Mouse (Mus musculus) inflammation-experienced regulatory T-cells, adult 6 months (primary cell): ENCODE data around the gene Lce1b. TPM values are rescaled to one million over a fixed set of nuclear protein-coding genes. Genes with fewer than 3 reads are reported as not detected.
"Not testable (repeated sequence)": the region's sequence is repeated elsewhere in the genome, so short reads cannot be mapped to it uniquely, and the experiment has no call there.

Experiments
- ATAC-seq: one replicate; pipeline ENCODE4 v1.8.0; 2017
- polyA plus RNA-seq, 3 experiments: library from polyadenylated mRNA; unstranded; fragments of 100-300 nt; shearing (Covaris generic); gene quantifications; one replicate each; pipeline ENCODE4 v1.2.1; 2017

Lce1b gene
- polyA plus RNA-seq = not detected

- no peak for ATAC-seq
Measured at GRCm38 (mm10) chr3:92656826-92657225, at the start of gene Lce1b. Lce1b (minus strand) TSS chr3:92656926.

- no peak for ATAC-seq
Measured at GRCm38 (mm10) chr3:92694613-92695012, 37.9 kb upstream of the Lce1b start.

DNA sequence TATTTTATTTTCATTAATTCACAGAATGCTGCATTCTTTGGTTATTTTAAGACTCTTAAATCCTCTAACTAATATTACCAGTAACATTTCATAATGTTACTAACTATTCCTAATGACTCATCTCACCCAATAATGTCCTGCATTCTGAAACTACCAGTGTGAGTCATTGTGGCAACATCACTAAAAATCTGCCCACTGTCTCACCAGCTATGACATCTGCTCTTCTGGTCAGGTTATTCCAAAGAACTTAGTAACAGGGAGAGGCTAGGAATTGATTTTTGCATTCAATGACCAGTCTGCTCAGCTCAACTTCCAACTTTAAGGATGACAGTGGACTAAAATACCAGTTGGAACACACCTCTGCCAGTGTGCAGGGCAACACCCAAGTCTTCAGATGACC is 35.0 kb upstream of the Lce1b start:
- no peak for ATAC-seq

GRCm38 (mm10) chr3:92689154-92689553 is 32.4 kb upstream of the Lce1b start:
- ATAC-seq = not testable (repeated sequence)

DNA sequence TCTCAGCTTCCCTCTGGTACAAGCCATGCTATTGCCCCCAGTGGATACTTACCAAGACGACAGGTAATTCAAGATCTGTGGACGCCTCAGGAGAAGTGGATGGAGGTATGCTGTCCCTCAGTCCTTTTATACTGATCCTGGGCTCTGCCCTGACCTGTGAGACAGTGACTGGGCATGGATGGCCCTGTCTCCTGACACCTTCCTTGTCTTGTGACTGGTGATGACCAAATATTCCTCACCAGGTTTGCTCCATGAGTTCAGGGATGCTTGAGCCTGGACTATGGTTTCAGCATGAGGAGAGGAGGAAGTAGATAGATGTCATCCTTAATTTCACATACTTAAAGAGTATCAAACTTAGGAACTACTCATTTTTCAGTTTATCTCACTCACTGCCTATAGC is 30.4 kb upstream of the Lce1b start, which contains the start of gene Lce1d:
Lce1d (minus strand) TSS at position 101 of the 400 bp plus-strand sequence.
- no peak for ATAC-seq

DNA sequence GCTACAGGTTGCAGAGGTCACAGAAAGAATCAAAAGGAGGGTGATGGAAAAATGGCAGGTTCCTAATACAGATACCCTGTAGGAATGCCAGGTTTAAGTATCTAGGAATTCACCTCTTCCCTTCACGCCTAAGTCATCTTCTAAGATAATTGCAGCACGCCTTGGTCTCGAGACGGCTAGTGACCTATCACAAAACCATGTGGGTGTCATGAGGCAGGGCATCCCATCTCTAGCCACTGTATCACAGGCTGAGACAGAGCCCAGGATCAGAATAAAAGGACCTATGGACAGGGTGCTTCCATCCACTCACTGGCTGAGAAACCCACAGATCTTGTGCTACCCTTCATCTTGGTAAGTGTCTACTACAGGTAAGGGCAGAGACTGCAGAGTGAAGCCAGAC is 22.2 kb upstream of the Lce1b start, which contains the start of gene Lce1c:
Lce1c (plus strand) TSS at position 301 of the 400 bp plus-strand sequence.
- no peak for ATAC-seq

DNA sequence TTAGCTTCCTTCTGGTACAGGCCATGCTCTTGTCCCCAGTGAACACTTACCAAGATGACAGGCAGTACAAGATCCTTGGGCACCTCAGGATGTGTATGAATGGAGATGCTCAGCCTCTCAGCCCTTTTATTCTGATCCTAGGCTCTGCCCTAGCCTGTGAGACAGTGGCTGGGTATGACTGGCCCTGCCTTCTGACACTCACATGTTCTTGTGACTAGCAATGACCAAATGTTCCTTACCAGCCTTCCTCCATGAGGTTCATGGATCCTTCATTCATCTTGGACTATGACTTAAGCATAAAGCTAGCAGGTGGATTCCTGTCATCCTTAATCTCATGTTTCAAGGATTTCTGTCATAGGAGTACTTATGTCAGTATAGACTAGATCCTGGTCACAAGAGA is 13.5 kb upstream of the Lce1b start, which contains the start of gene Lce1a2:
Lce1a2 (minus strand) TSS at position 101 of the 400 bp plus-strand sequence.
- no peak for ATAC-seq

DNA sequence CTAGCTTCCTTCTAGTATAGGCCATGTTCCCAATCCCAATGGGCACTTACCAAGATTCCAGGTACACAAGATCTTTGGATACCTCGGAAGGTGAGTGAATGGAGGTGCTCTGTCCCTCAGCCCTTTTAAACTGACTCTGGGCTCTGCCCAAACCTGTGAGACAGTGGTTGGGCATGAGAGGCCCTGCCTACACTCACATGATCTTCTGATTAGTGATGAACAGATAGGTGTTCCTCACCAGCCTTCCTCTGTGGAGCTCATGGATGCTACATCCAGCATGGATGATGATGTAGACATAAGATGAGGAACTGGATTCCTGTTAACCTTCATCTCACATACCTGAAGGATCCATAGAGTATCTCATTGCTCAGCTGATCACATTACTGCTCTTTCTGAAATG is 8.5 kb downstream of the Lce1b start, which contains the start of gene Lce1a1:
Lce1a1 (minus strand) TSS at position 101 of the 400 bp plus-strand sequence.
- ATAC-seq = no peak

DNA sequence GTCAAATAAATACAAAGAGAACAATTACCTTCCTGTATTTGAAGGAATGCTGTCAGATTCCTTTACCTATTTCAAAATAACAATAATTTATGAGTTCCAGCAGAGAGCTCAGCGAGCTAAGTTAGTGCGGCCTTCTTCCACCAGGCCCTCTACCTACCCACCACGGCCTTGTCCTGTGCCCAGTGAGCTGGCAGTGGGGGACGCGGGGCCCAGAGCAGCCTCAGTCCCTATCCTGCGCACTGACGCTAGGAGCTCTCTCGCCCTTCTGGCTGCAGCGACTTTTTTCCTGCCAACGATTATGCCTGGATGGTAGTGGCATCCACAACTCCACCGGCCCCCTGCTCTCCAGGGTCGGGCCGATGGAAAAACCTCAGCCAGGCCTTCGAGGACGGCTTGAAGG is 16.9 kb downstream of the Lce1b start:
- no peak for ATAC-seq

GRCm38 (mm10) chr3:92638653-92638991 is 18.1 kb downstream of the Lce1b start:
- no peak for ATAC-seq

DNA sequence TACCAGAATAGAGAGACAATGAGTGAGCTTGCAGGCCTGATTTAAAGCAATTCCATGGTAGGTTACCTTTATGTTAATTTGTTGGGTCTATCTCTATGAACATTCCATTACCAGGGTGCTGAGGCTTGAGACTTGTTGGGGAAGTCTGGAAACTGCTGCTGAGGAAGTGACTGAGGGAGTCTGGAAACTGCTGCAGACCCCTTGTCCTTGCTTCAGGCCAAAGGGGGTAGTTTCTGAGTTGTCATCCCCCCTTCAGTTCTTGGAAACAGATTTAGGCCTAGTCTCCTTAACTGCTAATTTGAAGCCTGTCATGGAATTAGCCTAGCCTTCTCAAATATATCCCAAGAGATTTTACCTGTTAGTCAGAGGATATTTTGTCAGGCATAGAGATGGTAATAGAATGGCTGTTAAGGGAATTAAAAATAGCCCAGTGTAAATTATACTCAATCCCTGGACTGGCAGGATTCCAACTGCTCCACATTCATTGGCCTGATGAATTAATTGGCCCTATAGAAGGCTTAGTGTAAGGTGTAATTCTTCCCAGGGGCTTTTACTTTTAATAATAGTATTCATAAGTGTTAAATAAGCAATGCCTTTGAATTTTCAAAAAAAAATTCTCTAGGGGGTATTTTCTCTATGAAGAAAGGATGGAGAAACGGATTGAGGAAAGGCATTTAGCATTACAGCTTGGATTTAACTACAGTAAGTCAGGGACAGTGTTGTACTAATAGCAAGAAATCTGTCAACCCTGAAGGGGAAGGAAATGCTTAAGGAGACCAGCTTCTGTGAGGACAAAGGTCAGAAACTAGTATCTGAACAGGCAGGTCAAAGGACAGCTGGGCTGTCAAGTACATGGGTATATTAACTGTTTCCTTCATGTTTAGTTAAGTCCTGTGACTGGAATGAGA is 18.7 kb downstream of the Lce1b start:
- ATAC-seq = no peak

GRCm38 (mm10) chr3:92621560-92621959 is 35.2 kb downstream of the Lce1b start, which contains the start of gene Lce6a:
Lce6a (minus strand) TSS chr3:92621660.
- no peak for ATAC-seq

- no peak for ATAC-seq
Measured at GRCm38 (mm10) chr3:92609804-92610203, 46.9 kb downstream of the Lce1b start.

GRCm38 (mm10) chr3:92607392-92607791 is 49.3 kb downstream of the Lce1b start, which contains the start of gene 2210017I01Rik:
2210017I01Rik (minus strand) TSS chr3:92607492.
- no peak for ATAC-seq

Other genes with a start within 250 kb of the Lce1b start
- not detected for gene Sprr2i, start 248.9 kb downstream of the Lce1b start, polyA plus RNA-seq
- not detected for gene Sprr2j-ps, start 238.8 kb downstream of the Lce1b start, polyA plus RNA-seq
- 10 to 100 TPM in 1 of 3 experiments, 1 to 10 TPM in 2; 4.2 to 11.0 (median 7.7) TPM for gene Gm9774, start 227.5 kb downstream of the Lce1b start, polyA plus RNA-seq
- gene Sprr2k, start 224.3 kb downstream of the Lce1b start, polyA plus RNA-seq = not detected
- not detected for gene Sprr1b, start 218.1 kb downstream of the Lce1b start, polyA plus RNA-seq
- gene Sprr3, start 198.2 kb downstream of the Lce1b start, polyA plus RNA-seq = not detected
- gene Sprr1a, start 171.0 kb downstream of the Lce1b start, polyA plus RNA-seq = not detected
- not detected for gene Sprr4, start 156.4 kb downstream of the Lce1b start, polyA plus RNA-seq
- not detected for gene 2310046K23Rik, start 122.4 kb downstream of the Lce1b start, polyA plus RNA-seq
- gene Ivl, start 83.2 kb downstream of the Lce1b start, polyA plus RNA-seq = not detected
- gene Smcp, start 67.9 kb downstream of the Lce1b start, polyA plus RNA-seq = not detected
- gene 2210017I01Rik, start 49.4 kb downstream of the Lce1b start, polyA plus RNA-seq = not detected
- not detected for gene Lce6a, start 35.3 kb downstream of the Lce1b start, polyA plus RNA-seq
- gene Lce1a1, start 8.6 kb downstream of the Lce1b start, polyA plus RNA-seq = not detected
- gene Lce1a2, start 13.4 kb upstream of the Lce1b start, polyA plus RNA-seq = not detected
- not detected for gene Lce1c, start 22.3 kb upstream of the Lce1b start, polyA plus RNA-seq
- not detected for gene Lce1d, start 30.3 kb upstream of the Lce1b start, polyA plus RNA-seq
- gene Lce1e, start 52.1 kb upstream of the Lce1b start, polyA plus RNA-seq = not detected
- gene Lce1f, start 63.4 kb upstream of the Lce1b start, polyA plus RNA-seq = not detected
- not detected for gene Gm38119, start 82.2 kb upstream of the Lce1b start, polyA plus RNA-seq
- not detected for gene Lce1g, start 95.4 kb upstream of the Lce1b start, polyA plus RNA-seq
- not detected for gene Lce1h, start 108.1 kb upstream of the Lce1b start, polyA plus RNA-seq
- gene Lce1i, start 122.0 kb upstream of the Lce1b start, polyA plus RNA-seq = not detected
- not detected for gene Lce1j, start 133.6 kb upstream of the Lce1b start, polyA plus RNA-seq
- not detected for gene Lce1k, start 151.0 kb upstream of the Lce1b start, polyA plus RNA-seq
- gene Kprp, start 170.3 kb upstream of the Lce1b start, polyA plus RNA-seq = not detected
- gene Lce1l, start 194.4 kb upstream of the Lce1b start, polyA plus RNA-seq = not detected
- not detected for gene 2310050C09Rik, start 213.3 kb upstream of the Lce1b start, polyA plus RNA-seq